Mouse (Mus musculus) frontal cortex, adult 2 months (tissue): ENCODE results near the gene Tgfbr2. TPM values are rescaled to one million over a fixed set of nuclear protein-coding genes. Genes with fewer than 3 reads are reported as not detected.

Source experiments
- DNase-seq, 2 experiments: peaks; one replicate each; pipeline ENCODE4 v3.0.0; 2022; ENCODE audit warnings: low spot score in 1 of 2; ENCODE audit errors: extremely low spot score in 1 of 2
- polyA plus RNA-seq: library from polyadenylated mRNA; depleted of rRNA; stranded (reverse); fragments of >200 nt; gene quantifications from 2 replicates; pipeline ENCODE4 v1.2.3, GENCODE M21; 2012

Gene Tgfbr2
- polyA plus RNA-seq, 1 experiment: 11.5 TPM

- DNase-seq: no peak
Measured at GRCm38 (mm10) chr9:116197491-116198170, 22.5 kb upstream of the Tgfbr2 start.

- no peak for DNase-seq
Measured at GRCm38 (mm10) chr9:116193889-116194450, 18.8 kb upstream of the Tgfbr2 start.

- DNase-seq: no peak
Measured at GRCm38 (mm10) chr9:116193535-116193881, 18.3 kb upstream of the Tgfbr2 start.

DNA sequence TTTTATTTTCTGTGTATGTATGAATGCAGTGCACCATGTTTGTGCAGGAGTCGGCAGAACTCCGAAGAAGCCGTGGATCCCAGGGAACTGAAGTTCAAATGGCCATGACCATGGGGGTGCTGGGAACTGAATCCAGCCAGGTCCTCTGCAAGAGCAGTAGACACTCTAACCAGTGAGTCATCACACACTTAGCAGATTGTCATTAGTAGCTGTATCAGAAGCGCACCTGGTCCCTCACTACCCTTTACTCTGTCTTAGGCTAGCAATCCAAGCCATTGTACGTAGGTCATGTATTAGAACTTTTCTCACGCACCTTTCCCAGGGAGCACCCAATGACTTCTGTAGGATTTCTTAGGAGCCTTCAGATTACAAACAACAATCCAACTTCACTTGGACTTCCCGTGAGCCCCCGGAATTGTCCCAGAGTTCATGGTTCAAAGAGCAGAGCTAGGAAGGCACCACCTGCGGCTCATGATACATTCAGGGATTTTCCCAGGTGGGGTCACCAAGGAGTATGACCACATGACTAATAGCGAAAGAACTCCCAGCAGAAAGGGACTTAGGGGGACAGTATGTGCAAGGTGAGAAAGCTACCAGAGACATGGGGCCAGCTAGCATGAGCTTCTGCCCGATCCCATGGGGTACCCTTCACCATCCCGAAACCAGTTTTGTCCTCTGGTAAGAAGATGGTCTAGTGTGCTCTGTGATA is 17.8 kb upstream of the Tgfbr2 start:
- no peak for DNase-seq

DNA sequence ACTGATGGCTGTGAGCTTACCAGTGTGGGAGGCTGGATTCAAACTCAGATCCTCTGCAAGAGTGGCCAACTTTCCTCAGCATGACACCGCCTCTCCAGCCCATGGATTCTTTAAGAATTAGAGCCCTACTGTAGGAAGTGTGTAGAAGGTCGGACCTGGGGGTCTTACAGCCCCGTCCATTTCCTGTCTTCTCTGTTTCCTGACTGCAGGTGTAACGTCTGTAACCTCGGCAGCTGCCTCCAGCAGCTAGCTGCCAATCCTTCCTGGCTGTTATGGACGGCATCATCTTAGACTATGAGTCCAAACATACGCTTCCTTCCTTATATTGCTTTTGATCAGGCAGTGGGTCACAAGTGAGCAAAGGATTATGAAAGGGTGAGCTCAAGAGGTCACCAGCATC is 17.1 kb upstream of the Tgfbr2 start:
- DNase-seq: no peak

GRCm38 (mm10) chr9:116189831-116190230 is 14.7 kb upstream of the Tgfbr2 start:
- no peak for DNase-seq

- peak in 1 of 2 experiments; percentile 11 for DNase-seq
Measured at GRCm38 (mm10) chr9:116188952-116189666, 13.9 kb upstream of the Tgfbr2 start.

DNA sequence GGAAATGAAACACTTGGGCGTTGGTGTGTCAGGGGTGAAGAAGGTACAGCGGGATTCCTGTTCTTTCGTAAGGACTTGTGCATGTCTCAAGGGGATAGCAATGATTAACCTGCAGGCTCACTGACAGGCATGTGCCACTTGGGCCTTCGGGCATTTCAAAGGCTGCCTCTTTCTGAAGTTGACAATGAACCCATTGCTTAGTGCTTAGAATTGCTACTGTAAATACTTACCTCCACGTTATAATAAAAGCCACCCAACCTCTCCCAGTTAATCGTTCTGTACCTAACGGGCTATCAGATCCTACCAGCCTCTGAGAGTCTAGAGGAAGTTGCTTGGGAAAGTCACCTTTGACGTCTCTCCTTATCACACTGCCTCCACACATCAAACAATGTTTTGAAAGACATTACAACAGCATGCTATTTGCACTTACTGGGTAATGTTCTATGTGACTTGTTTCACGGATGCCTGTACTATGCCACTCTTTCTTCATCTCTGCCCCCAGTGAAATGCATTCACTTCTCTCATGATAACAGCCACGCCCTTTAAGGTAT is 12.1 kb upstream of the Tgfbr2 start:
- DNase-seq: no peak

DNA sequence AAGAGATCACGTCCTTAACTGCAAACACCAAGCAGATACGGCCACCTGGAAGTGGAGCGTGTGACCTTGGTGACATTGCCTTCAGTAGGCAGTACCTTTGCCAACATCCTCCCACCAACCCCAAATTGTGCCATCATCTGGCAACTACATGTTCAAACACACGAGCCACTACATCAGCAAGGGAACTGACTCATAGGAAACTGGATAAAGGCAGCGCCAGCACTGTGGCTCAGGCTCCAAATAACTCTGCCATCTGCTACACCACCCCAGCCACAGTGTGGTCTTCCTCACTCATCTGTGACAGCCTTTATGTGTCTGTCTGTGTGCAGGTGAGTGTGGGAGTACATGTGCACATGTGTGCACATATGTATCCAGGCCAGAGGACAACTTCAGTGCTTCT is 9.7 kb upstream of the Tgfbr2 start:
- no peak for DNase-seq

- no peak for DNase-seq
Measured at GRCm38 (mm10) chr9:116183035-116183434, 7.9 kb upstream of the Tgfbr2 start.

DNA sequence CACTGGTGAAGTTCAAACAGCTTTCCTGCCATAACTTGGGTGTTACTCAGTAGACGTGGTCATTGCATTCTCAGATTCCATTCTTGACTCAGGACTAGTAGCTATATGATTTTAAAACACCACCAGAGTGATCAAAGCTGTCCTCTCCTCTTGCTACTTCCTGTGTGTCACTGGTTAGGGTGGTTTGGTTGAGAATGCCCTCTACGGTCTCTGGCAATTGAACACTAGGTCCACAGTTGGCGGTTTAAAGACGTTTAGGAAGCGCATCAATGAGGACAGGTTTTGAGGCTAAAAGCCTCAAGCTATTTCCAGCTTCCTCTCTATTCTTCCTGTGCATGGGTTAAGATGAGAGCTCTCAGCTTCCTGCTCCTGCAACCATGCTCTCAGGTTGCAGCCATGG is 6.4 kb upstream of the Tgfbr2 start:
- no peak for DNase-seq

DNA sequence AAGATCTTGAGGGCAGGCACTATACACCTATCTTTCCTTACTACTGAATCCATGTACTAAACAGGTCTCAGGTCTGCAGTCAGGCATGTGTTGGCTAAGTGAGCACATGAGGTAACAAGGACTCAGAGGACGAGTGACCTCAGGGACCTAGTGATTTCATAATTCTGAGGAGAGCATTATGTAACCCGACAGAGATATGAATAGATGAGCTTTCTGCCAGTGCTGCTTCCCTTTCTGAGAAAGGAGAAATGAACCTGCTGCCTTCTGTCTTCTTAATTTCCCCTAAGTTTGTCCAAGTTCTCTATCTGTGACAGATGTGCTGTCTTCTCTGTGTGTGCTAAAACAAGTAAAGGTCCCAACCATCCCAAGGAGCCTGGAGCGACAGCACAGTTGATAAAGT is 3.0 kb upstream of the Tgfbr2 start:
- no peak for DNase-seq

- DNase-seq: no peak
Measured at GRCm38 (mm10) chr9:116177108-116177507, 1.9 kb upstream of the Tgfbr2 start.

- DNase-seq: no peak
Measured at GRCm38 (mm10) chr9:116175488-116176115, 442 bp upstream of the Tgfbr2 start.

DNA sequence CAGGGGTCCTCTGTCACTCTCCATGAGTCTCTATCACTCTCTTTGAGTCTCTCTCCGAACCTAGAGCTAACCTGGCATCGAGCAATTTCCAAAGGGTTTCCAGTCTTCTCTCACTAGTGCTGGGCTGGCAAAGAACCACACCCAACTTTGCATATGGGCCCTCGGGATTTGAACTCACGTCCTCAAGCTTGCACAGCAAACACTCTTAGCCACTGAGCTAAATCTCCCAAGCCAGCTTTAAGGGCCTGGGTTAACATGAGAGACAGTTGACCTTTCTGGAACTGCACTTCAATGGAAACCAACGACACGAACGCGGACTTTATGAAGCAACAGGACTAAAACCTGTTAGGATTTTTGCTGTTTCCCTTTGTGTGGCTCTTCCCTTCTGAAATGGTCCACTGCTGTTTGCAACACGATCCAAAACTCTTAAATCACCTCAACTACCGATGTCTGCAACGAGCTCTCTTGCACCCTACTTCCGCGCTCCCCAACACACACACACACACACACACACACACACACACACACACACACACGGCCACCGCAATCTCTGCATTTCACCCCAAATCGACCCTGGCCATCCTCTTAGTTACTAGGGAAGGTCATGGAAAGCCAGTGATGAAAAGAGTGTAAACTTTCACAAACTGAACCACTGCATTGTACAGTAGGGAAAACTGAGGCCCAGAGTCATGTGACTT is 1.5 kb downstream of the Tgfbr2 start:
- DNase-seq: no peak

DNA sequence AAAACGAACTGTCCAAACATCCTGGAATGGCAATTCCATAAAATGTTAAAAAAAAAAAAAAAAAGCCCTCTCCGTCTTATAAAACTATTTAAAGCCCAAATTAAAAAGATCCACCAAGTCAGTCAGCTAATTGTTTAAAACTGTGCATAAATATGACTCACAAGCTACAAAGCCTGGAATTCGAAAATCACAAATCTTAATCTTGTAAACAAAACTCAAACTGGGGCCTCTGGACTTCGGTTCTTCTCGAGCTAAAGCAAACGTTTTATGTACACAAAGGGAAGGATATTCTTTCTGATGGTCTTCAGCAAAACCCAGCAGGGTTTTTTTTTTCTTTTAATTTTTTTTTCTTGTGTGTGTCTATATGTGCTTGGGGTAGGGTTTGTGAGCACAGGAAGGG is 2.1 kb downstream of the Tgfbr2 start:
- no peak for DNase-seq

DNA sequence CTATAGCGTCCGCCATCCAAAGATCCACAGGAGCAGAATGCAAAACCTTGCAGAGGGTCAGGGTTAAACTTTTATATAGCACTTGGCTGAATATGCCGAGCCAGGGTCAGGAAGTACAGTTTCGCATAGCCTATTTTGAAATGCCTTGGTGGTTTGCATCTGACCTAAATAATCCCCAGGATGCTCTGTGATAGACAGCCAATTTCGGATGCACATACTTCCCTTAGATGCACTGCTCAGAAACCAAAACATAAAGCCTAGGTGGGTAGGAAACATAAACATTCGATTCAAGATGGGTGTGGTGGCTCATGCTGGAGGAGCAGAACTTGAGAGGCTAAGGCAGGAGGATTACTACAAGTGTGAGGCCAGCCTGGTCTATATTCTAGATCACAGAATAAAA is 6.1 kb downstream of the Tgfbr2 start:
- DNase-seq: no peak

DNA sequence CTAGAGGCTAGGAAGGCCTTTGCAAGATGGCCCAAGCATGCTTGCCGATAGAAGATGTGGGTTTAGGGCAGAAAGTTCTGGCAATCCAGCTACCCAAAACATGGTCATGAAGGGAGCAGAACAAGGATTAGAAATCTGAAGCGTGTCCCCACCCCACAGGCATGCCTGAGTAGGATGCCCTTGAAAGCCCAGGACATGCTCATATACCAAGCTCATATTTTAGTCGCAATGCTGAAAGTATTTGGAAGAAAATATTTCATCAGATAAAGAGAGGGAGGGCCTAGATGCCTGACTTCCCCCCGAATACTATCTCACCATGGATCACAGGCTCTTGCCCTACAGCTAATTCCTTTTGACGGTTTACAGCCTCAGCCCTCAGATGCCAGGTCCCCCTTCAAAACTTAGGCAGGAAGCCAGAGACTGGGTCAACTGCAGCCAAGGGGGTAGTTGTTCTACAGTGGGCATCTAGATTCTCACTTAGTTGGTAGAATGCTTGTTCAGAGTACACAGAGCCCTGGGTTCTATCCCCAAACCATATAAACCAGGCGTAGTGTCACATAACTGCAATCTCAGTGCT is 7.8 kb downstream of the Tgfbr2 start:
- no peak for DNase-seq

DNA sequence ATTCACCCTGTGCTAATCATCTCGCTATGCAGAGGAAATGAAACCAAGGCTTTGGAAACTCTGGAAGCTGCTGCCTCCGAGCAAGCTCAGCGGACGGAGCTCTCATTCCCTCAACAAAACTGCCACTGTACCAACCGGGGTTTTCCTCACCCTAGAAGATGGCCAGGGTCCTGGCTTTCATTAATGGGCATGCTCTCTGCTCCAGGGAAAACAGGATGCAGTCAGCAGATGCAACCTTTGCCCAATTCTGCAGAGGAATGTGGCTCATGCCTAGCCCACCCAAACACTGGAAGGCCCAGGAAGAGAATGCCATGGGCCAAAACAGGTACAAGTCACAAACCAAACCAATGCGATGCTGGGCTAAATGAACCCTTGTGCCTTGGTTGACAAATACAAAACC is 8.8 kb downstream of the Tgfbr2 start:
- DNase-seq: no peak

GRCm38 (mm10) chr9:116163883-116164282 is 11.3 kb downstream of the Tgfbr2 start:
- no peak for DNase-seq
